ENCODE assay signal across 8 mouse cellular contexts in genomic region chr6:73010073-73010472, GRCm38 (mm10). TPM values are rescaled to one million over a fixed set of nuclear protein-coding genes. Genes with fewer than 3 reads are reported as not detected.
DNase-seq lines count a peak whose midpoint lies in the region; ATAC-seq and TF ChIP-seq lines count a peak whose summit lies in the region.

No protein-coding gene starts in this region.

- 45% methylated on average over 6 of the region's 6 CpGs for WGBS in neural tube, embryonic 15.5 days
- WGBS in lung, embryonic 14.5 days: 40% methylated on average over 6 of the region's 6 CpGs

- H3K36me3 ChIP-seq in neural tube, embryonic 15.5 days: no peaks in the 10 kb centered on the region
- no peaks in the 10 kb centered on the region for H3K36me3 ChIP-seq in lung, embryonic 14.5 days (ENCODE audit: insufficient read depth)

- no peak overlapping the region for H3K4me2 ChIP-seq in neural tube, embryonic 15.5 days
- no peak overlapping the region for H3K4me2 ChIP-seq in lung, embryonic 14.5 days

- no peak overlapping the region for H3K9ac ChIP-seq in neural tube, embryonic 15.5 days (replicated peaks)
- H3K9ac ChIP-seq in lung, embryonic 14.5 days: no peak overlapping the region

- H3K27me3 ChIP-seq in neural tube, embryonic 15.5 days (replicated peaks): no peaks in the 10 kb centered on the region
- H3K27me3 ChIP-seq in lung, embryonic 14.5 days (ENCODE audit: insufficient read depth, low read length): no peaks in the 10 kb centered on the region

- no peak overlapping the region for H3K27ac ChIP-seq in neural tube, embryonic 15.5 days (replicated peaks)
- no peak overlapping the region for H3K27ac ChIP-seq in lung, embryonic 14.5 days (ENCODE audit: low read depth)

- no peak for ATAC-seq in neural tube, embryonic 15.5 days (ENCODE audit: low FRiP score)
- ATAC-seq in frontal cortex, adult (ENCODE audit: low TSS enrichment): peak; percentile 62; the same call in 1 of the 2 replicates
- no peak for ATAC-seq in lung, embryonic 14.5 days (ENCODE audit: insufficient read depth)

- H3K4me3 ChIP-seq in neural tube, embryonic 15.5 days (replicated peaks): no peak overlapping the region
- no peak overlapping the region for H3K4me3 ChIP-seq in lung, embryonic 14.5 days (ENCODE audit: low read depth, low read length)

- no peaks in the 10 kb centered on the region for H3K4me1 ChIP-seq in neural tube, embryonic 15.5 days
- H3K4me1 ChIP-seq in lung, embryonic 14.5 days (ENCODE audit: insufficient read depth): peaks cover 16% of the 10 kb centered on the region

- peak; percentile 78 for TF ChIP-seq CTCF in lung, embryonic 14.5 days (IDR thresholded peaks at IDR 0.05; ENCODE audit: low read depth)

- peak; percentile 54 for DNase-seq in neural tube, embryonic 10.5 days (ENCODE audit: extremely low spot score, low spot score)
- peak; percentile 50 for DNase-seq in brain, adult 2 months (ENCODE audit: low read depth, low spot score)
- DNase-seq in kidney, postnatal 14 days: peak; percentile 77
- peak; percentile 78 for DNase-seq in lung, embryonic 14.5 days
- peak; percentile 13 for DNase-seq in right cerebral cortex, postnatal 25 days
- peak; percentile 74 for DNase-seq in urinary bladder, postnatal 25 days (ENCODE audit: low spot score)

- H3K9me3 ChIP-seq in neural tube, embryonic 15.5 days (replicated peaks): no peaks in the 10 kb centered on the region
- no peaks in the 10 kb centered on the region for H3K9me3 ChIP-seq in lung, embryonic 14.5 days (ENCODE audit: low read depth, low read length)

RNA-seq across cellular contexts. Expression of gene Tmsb10, which starts 51.5 kb away (rescaled TPM):
- polyA plus RNA-seq in neural tube, embryonic 15.5 days (2015; fragmentation: Nextera tagmentation; extraction: Ambion mirVana): 3,928 and 4,902 TPM in 2 replicates
- 3,115 and 3,305 TPM in 2 replicates for polyA plus RNA-seq in lung, embryonic 14.5 days (2014; fragmentation: Nextera tagmentation; extraction: Ambion mirVana)

Comparison
In these comparisons a context has a peak if more than half of its experiments do, and no peak if none do; other contexts are left out.
1. DNase-seq: peak in every context shown above with its lines; median percentile 78 in lung, embryonic 14.5 days; 77 in kidney, postnatal 14 days; 74 in urinary bladder, postnatal 25 days; 54 in neural tube, embryonic 10.5 days; 50 in brain, adult 2 months; 13 in right cerebral cortex, postnatal 25 days.